Mouse (Mus musculus) liver, postnatal 0 days (tissue): ENCODE measurements around the gene Unc119.

Source experiments
- CTCF ChIP-seq: sonication (generic); IDR thresholded peaks from 2 replicates; pipeline ENCODE4 v1.5.1; 2016; ENCODE audit warnings: antibody characterized with exemption, low read depth
- EP300 ChIP-seq: IDR thresholded peaks from 2 replicates; pipeline ENCODE4 v1.6.1; 2016; ENCODE audit warnings: antibody characterized with exemption, low read depth, mild to moderate bottlenecking

DNA sequence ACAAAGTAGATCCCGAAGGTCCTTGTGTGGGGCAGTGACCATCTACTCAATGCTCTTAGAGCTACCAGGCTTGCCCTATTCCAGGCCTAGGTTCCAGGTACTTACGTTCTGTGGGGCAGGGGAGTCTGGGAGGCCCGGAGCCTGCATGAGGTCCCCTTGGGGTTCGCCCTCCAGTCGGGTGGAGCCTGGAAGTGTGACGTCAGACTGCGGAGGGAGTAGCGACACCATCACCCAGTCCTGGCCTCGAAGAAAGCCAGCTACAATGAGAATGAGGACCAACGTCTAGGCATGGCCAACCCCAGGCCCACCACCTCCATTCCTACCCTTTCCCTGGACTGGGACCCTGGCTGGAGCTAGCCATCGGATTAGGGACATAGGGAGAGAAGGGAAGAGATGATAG is 28.4 kb downstream of the Unc119 start:
- TF ChIP-seq CTCF (no peak), EP300 (no peak)
